Mouse (Mus musculus) erythroblast, embryonic 14.5 days (primary cell): ENCODE data around the gene Ckm.

Experiments used
- GATA1 ChIP-seq: IDR thresholded peaks from 2 replicates; pipeline ENCODE4 v1.6.1; 2012; ENCODE audit warnings: low read length, inconsistent platforms, mixed read lengths
- TAL1 ChIP-seq: IDR thresholded peaks from 3 replicates; pipeline ENCODE4 v1.6.1; 2012; ENCODE audit warnings: low read length, inconsistent platforms, mixed read lengths

- TF ChIP-seq GATA1 = no peak
- TF ChIP-seq TAL1 = no peak
Observed at GRCm38 (mm10) chr7:19368380-19368779, 36.2 kb upstream of the Ckm start.
